Mouse (Mus musculus) testis, adult 2 months (tissue): ENCODE data around the gene Ap4s1.

Experiments used
- CTCF ChIP-seq: fragments of 200-500 bp; IDR thresholded peaks from 2 replicates; pipeline ENCODE4 v1.5.1; 2012; ENCODE audit warnings: low read depth, mild to moderate bottlenecking, inconsistent platforms, low read length, moderate library complexity; ENCODE audit not compliant: control insufficient read depth, insufficient read depth, insufficient replicate concordance
- POLR2A ChIP-seq: fragments of 200-500 bp; IDR thresholded peaks from 2 replicates; pipeline ENCODE4 v1.6.1; 2012; ENCODE audit warnings: low read depth, mild to moderate bottlenecking, inconsistent platforms, low read length, moderate library complexity; ENCODE audit not compliant: control insufficient read depth

- no peak for TF ChIP-seq CTCF
- no peak for TF ChIP-seq POLR2A
Observed at GRCm38 (mm10) chr12:51671231-51671891, 19.5 kb upstream of the Ap4s1 start.
